Mouse (Mus musculus) midbrain, embryonic 15.5 days (tissue): ENCODE measurements around the gene Hebp2. TPM values are rescaled to one million over a fixed set of nuclear protein-coding genes. Genes with fewer than 3 reads are reported as not detected.
"Not testable (repeated sequence)": the region's sequence is repeated elsewhere in the genome, so short reads cannot be mapped to it uniquely, and the experiment has no call there.

Source experiments
- ATAC-seq: fragments of 200-750 bp; cut with Nextera tagmentation; replicated peaks from 2 replicates; pipeline ENCODE4 v1.8.0; 2017; ENCODE audit warnings: moderate TSS enrichment
- H3K27ac ChIP-seq: fragments of 300-500 bp; sonication (generic); 2 replicates; pipeline ENCODE4 v1.5.1; 2015; ENCODE audit warnings: mild to moderate bottlenecking, inconsistent platforms
- H3K27me3 ChIP-seq: fragments of 300-500 bp; sonication (generic); replicated peaks from 2 replicates; pipeline ENCODE4 v1.6.1; 2015; ENCODE audit warnings: inconsistent platforms
- H3K36me3 ChIP-seq: fragments of 300-500 bp; sonication (generic); replicated peaks from 2 replicates; pipeline ENCODE4 v1.6.1; 2015; ENCODE audit warnings: inconsistent platforms
- H3K4me1 ChIP-seq: fragments of 300-500 bp; sonication (generic); 2 replicates; pipeline ENCODE4 v1.6.1; 2015; ENCODE audit warnings: inconsistent platforms
- H3K4me2 ChIP-seq: fragments of 300-500 bp; sonication (generic); 2 replicates; pipeline ENCODE4 v1.6.1; 2015; ENCODE audit warnings: inconsistent platforms, mild to moderate bottlenecking, moderate library complexity
- H3K4me3 ChIP-seq: fragments of 300-500 bp; sonication (generic); 2 replicates; pipeline ENCODE4 v1.5.1; 2015; ENCODE audit warnings: mild to moderate bottlenecking, inconsistent platforms
- H3K9ac ChIP-seq: fragments of 300-500 bp; sonication (generic); 2 replicates; pipeline ENCODE4 v1.6.1; 2015; ENCODE audit warnings: mild to moderate bottlenecking, inconsistent platforms
- H3K9me3 ChIP-seq: fragments of 300-500 bp; sonication (generic); 2 replicates; pipeline ENCODE4 v1.6.1; 2016; ENCODE audit warnings: inconsistent platforms
- WGBS: fragments of 180-500 bp; shearing (Covaris S2); methylation state at CpG from one replicate; pipeline ENCODE4 v1.1.7; 2015; ENCODE audit warnings: mixed read lengths; 5-methylcytosine and 5-hydroxymethylcytosine counted together
- polyA plus RNA-seq: library from polyadenylated mRNA; unstranded; fragments of >200 nt; fragmentation: Nextera tagmentation; extraction: Ambion mirVana; gene quantifications from 2 replicates; pipeline ENCODE4 v1.2.1, GENCODE M21; 2015

The Hebp2 gene
- 8.3 and 9.1 TPM in 2 replicates for polyA plus RNA-seq

DNA sequence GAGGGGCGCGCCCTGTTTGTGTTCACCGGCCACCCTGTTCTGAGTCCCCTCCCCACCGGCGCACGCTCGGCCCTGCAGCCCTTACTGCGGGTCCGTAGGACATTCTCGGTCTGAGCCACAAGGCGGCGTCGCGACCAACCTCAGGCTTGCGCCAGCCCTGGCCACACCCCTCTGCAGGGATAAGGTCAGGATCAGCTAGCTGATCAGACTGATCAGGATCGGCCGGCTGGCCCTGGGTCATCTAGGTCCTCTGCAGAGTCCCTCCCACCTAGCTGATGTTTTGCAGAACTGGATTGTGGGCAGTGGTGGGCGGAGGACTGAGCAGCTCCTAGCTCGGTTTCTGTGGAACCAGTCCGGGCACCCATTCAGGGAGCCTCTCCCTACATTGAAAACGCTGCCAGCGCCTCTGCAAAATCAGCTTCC is at the start of gene Hebp2:
Gene Hebp2 (minus strand): TSS at position 264 of the 423 bp plus-strand sequence.
- ATAC-seq = peak; percentile 92
- Histone ChIP-seq H3K4me1 (peaks cover 10% of the 10 kb centered on the region; the same call in 1 of the 2 replicates), H3K36me3 (no peaks in the 10 kb centered on the region), H3K4me3 (peak within 1 kb of the TSS; percentile 69), H3K4me2 (peak within 1 kb of the TSS; percentile 96), H3K27ac (peak within 1 kb of the TSS; percentile 1; the same call in 1 of the 2 replicates), H3K9me3 (no peaks in the 10 kb centered on the region), H3K9ac (peak within 1 kb of the TSS; percentile 68), H3K27me3 (no peaks in the 10 kb centered on the region)
- 0% methylated on average over 22 of the region's 22 CpGs for WGBS

DNA sequence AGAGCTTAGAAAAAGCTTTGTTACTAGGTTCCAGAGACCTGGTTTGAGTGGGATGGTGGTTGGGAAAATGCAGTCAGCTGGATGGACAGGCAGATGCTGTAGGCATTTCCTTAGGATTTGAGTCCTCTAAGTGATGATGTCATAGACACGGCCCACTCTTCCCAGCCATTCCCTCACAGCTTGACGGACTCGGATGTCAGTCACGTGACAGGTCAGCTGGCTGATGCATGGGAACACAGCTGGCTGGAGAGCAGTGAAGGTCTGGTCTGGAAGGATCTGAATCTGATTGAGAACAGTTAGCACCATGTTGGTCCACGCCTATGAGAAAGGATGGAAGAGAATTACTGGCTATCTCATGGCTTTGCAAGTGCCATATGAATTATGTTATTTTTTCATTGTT is 43.6 kb upstream of the Hebp2 start:
- H3K27me3 ChIP-seq = no peaks in the 10 kb centered on the region
- H3K27ac ChIP-seq = no peak overlapping the region
- no peaks in the 10 kb centered on the region for H3K4me1 ChIP-seq
- no peak overlapping the region for H3K4me2 ChIP-seq
- ATAC-seq = no peak
- 88% methylated on average over 5 of the region's 5 CpGs for WGBS
- peaks cover 22% of the 10 kb centered on the region; the same call in 1 of the 2 replicates for H3K36me3 ChIP-seq
- no peak overlapping the region for H3K4me3 ChIP-seq
- H3K9me3 ChIP-seq = no peaks in the 10 kb centered on the region
- no peak overlapping the region for H3K9ac ChIP-seq

- no peak for ATAC-seq
- H3K27ac ChIP-seq = no peak overlapping the region
Measured at GRCm38 (mm10) chr10:18584188-18584587, 38.3 kb upstream of the Hebp2 start.

GRCm38 (mm10) chr10:18572581-18572980 is 26.7 kb upstream of the Hebp2 start:
- H3K4me2 ChIP-seq = no peak overlapping the region
- H3K27ac ChIP-seq = no peak overlapping the region
- H3K9ac ChIP-seq = no peak overlapping the region
- no peaks in the 10 kb centered on the region for H3K9me3 ChIP-seq
- ATAC-seq = no peak
- H3K36me3 ChIP-seq = no peaks in the 10 kb centered on the region
- no peaks in the 10 kb centered on the region for H3K27me3 ChIP-seq
- WGBS = 66% methylated on average over 2 of the region's 2 CpGs
- no peak overlapping the region for H3K4me3 ChIP-seq
- H3K4me1 ChIP-seq = no peaks in the 10 kb centered on the region

More at GRCm38 (mm10) chr10:18584188-18584587, 38.3 kb upstream of the Hebp2 start:
- Histone ChIP-seq H3K9ac (no peak overlapping the region), H3K36me3 (0 out of 2 replicates have a peak, but pooled peaks cover 2% of the 10 kb centered on the region), H3K4me2 (no peak overlapping the region), H3K4me1 (no peaks in the 10 kb centered on the region), H3K27me3 (no peaks in the 10 kb centered on the region), H3K4me3 (no peak overlapping the region), H3K9me3 (no peaks in the 10 kb centered on the region)
- 3% methylated on average over 7 of the region's 7 CpGs for WGBS

- 7% methylated on average over 4 of the region's 4 CpGs for WGBS
Measured at GRCm38 (mm10) chr10:18562940-18563339, 17.1 kb upstream of the Hebp2 start.

GRCm38 (mm10) chr10:18561445-18561844 is 15.6 kb upstream of the Hebp2 start:
- Histone ChIP-seq H3K27ac (no peak overlapping the region), H3K4me1 (no peaks in the 10 kb centered on the region), H3K9me3 (no peaks in the 10 kb centered on the region), H3K4me2 (no peak overlapping the region), H3K27me3 (no peaks in the 10 kb centered on the region), H3K9ac (no peak overlapping the region), H3K36me3 (no peaks in the 10 kb centered on the region), H3K4me3 (no peak overlapping the region)
- WGBS = 46% methylated on average over 5 of the region's 5 CpGs
- no peak for ATAC-seq

More at GRCm38 (mm10) chr10:18562940-18563339, 17.1 kb upstream of the Hebp2 start:
- Histone ChIP-seq H3K9ac (no peak overlapping the region), H3K9me3 (no peaks in the 10 kb centered on the region), H3K4me1 (no peaks in the 10 kb centered on the region), H3K4me3 (no peak overlapping the region), H3K4me2 (no peak overlapping the region), H3K27ac (no peak overlapping the region), H3K36me3 (no peaks in the 10 kb centered on the region), H3K27me3 (no peaks in the 10 kb centered on the region)
- 0 out of 2 replicates have a peak, but pooled peaks have one; percentile 58 for ATAC-seq

- H3K9me3 ChIP-seq, ATAC-seq, H3K36me3 ChIP-seq, H3K9ac ChIP-seq, H3K27ac ChIP-seq, H3K4me3 ChIP-seq, H3K4me1 ChIP-seq, H3K27me3 ChIP-seq, H3K4me2 ChIP-seq: not testable (repeated sequence)
- WGBS = 87% methylated on average over 9 of the region's 9 CpGs
Measured at GRCm38 (mm10) chr10:18559076-18559475, 13.2 kb upstream of the Hebp2 start.

DNA sequence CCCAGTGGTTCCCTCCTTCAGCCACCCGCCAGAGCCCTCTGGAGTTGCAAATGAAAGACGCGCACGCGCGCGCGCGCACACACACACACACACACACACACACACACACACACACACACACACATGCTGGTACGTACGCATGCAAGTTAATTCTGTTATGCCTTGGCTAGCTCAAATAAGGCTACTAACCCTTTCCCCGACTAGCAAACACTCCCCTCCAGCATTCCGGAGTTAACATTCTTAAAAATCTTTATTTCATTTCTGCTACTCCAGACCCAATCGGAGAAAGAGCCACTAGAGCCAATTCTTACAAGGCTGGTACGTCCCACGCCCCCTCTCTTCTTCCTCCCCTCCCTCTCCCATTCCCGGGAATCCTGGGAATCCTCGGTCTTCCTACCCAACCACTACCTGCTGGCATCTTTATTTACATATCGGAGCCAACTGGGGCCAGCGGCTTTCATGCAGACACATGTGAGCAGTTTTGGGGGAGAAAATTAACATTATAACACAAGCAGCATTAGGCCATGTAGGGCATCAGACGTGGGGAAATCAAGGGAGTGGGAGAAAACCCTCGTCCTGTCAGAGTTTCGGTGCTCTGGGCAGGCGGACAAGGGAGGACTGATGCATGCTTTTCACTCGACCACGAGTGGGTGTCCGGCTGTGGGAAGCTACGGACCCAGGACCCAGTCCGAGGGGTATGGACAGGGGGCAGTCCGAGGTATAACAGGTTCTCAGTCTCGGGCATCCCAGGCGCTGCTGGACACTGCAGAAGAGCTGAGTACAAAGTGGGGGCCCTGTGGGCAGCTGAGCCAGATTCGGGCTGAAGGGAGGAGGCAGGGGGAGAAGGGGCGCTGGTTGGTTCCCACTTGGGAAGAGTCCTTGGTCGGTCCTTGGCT is 3.7 kb upstream of the Hebp2 start:
- H3K4me3 ChIP-seq = peak overlapping the region; percentile 44
- no peaks in the 10 kb centered on the region for H3K9me3 ChIP-seq
- ATAC-seq = peak; percentile 74
- peaks cover 10% of the 10 kb centered on the region; the same call in 1 of the 2 replicates for H3K4me1 ChIP-seq
- H3K27ac ChIP-seq = peak overlapping the region; percentile 63
- 3% methylated on average over 35 of the region's 35 CpGs for WGBS
- no peaks in the 10 kb centered on the region for H3K27me3 ChIP-seq
- peak overlapping the region; percentile 72 for H3K4me2 ChIP-seq
- peak overlapping the region; percentile 36 for H3K9ac ChIP-seq
- no peaks in the 10 kb centered on the region for H3K36me3 ChIP-seq

DNA sequence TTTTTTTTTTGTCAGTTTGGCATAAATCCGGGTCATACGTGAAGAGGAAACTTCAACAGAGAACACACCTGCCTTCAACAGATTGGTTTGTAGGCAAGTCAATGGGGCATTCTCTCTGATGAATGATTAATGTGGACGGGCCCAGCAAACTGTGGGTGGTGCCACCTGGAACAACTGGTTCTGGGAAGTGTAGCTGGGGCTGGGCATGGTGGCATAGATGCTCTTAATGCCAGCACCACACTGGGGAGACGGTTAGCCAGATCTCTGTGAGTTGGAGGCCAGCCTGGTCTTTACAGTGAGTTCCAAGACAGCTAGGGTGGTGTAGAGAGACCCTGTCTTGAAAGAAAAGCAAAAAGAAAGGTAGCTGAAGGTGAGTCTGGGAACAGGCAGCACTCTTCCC is 1.5 kb upstream of the Hebp2 start:
- WGBS = 90% methylated on average over 4 of the region's 4 CpGs
- Histone ChIP-seq H3K4me2 (no peak overlapping the region), H3K9ac (no peak overlapping the region), H3K9me3 (no peaks in the 10 kb centered on the region), H3K4me1 (peaks cover 10% of the 10 kb centered on the region; the same call in 1 of the 2 replicates), H3K27ac (no peak overlapping the region), H3K36me3 (no peaks in the 10 kb centered on the region), H3K4me3 (no peak overlapping the region), H3K27me3 (no peaks in the 10 kb centered on the region)
- ATAC-seq = no peak

DNA sequence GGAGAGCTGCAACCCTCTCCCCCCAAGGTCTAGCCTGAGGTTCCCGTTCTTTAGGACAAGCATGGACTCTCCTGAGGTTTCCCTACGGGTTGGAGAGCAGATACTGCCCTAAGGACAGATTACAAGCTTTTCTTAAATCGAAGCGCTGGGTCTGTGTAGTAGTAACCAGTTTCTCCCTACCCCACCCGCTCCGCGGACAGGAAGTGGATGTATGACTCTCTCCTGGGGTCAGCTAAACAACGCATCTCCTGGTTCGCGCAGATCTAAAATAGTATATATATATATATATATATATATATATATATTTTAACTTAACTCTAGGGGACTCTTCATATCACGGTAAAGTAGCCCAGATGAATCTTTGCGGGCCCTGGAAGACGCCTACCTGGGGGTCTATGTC is 567 bp downstream of the Hebp2 start:
- peaks cover 10% of the 10 kb centered on the region; the same call in 1 of the 2 replicates for H3K4me1 ChIP-seq
- 13% methylated on average over 13 of the region's 13 CpGs for WGBS
- H3K27ac ChIP-seq = no peak overlapping the region
- no peaks in the 10 kb centered on the region for H3K27me3 ChIP-seq
- peak overlapping the region; percentile 69 for H3K4me3 ChIP-seq
- H3K9ac ChIP-seq = peak overlapping the region; percentile 68
- H3K36me3 ChIP-seq = no peaks in the 10 kb centered on the region
- peak overlapping the region; percentile 96 for H3K4me2 ChIP-seq
- peak; percentile 12; the same call in 1 of the 2 replicates for ATAC-seq
- no peaks in the 10 kb centered on the region for H3K9me3 ChIP-seq

DNA sequence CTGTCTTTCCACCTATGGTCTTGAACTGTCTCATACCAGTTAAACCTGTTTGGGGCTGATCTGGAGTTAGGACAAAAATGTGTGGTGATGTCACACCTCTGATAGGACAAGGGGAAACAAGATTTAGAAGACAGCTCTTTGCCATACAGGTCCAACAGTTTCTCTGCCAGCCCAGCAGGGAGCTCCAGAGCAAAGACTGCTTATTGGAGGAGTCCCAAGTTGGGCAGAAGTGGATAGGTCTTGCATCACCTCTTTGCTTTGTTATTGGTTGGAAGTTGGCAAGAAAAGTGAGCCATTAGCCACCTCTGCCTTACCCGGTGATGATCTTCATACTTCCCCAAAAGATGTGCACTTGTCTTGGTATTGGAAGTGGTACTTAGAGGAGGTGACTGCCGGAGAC is 9.0 kb downstream of the Hebp2 start:
- H3K4me2 ChIP-seq = no peak overlapping the region
- no peaks in the 10 kb centered on the region for H3K27me3 ChIP-seq
- no peak overlapping the region for H3K27ac ChIP-seq
- no peaks in the 10 kb centered on the region for H3K4me1 ChIP-seq
- no peak; the same call in 1 of the 2 replicates for ATAC-seq
- H3K4me3 ChIP-seq = no peak overlapping the region
- WGBS = 95% methylated on average over 2 of the region's 2 CpGs
- no peaks in the 10 kb centered on the region for H3K9me3 ChIP-seq
- no peaks in the 10 kb centered on the region for H3K36me3 ChIP-seq
- no peak overlapping the region for H3K9ac ChIP-seq

- no peaks in the 10 kb centered on the region for H3K27me3 ChIP-seq
- no peak overlapping the region for H3K4me2 ChIP-seq
- no peak overlapping the region for H3K9ac ChIP-seq
- no peaks in the 10 kb centered on the region for H3K9me3 ChIP-seq
- no peaks in the 10 kb centered on the region for H3K36me3 ChIP-seq
- H3K27ac ChIP-seq = no peak overlapping the region
- no peak overlapping the region for H3K4me3 ChIP-seq
- peaks cover 3% of the 10 kb centered on the region; the same call in 1 of the 2 replicates for H3K4me1 ChIP-seq
- ATAC-seq = no peak
- 67% methylated on average over 8 of the region's 8 CpGs for WGBS
Measured at GRCm38 (mm10) chr10:18532293-18532692, 13.6 kb downstream of the Hebp2 start.
